Mouse (Mus musculus): ENCODE measurements around the gene Dcxr.
A peak's percentile ranks its signal among the peaks of the same experiment; 100 is the strongest.

GRCm38 (mm10) chr11:120731858-120732680 lies 5.0 kb upstream of the Dcxr start, which contains the start of gene Cbr2:
- TF ChIP-seq EP300 (IDR thresholded peaks at IDR 0.05; ENCODE audit: low read depth) (no peak), CTCF (IDR thresholded peaks at IDR 0.05; ENCODE audit: low read depth) (0 out of 2 replicates have a peak, but pooled peaks have one; percentile 11)
